Mouse (Mus musculus): Measurements from ENCODE around the gene Sh3tc1. TPM values are rescaled to one million over a fixed set of nuclear protein-coding genes. Genes with fewer than 3 reads are reported as not detected.

Gene Sh3tc1
- total RNA-seq, 2 experiments from 2014 or later, result 1.3 to 1.8 TPM

- no peak for ATAC-seq (replicated peaks; ENCODE audit: low FRiP score, poor library complexity, severe bottlenecking)
These were observed 11.3 kb downstream of the Sh3tc1 start for GRCm38 (mm10) chr5:35728344-35728956.

- ATAC-seq (replicated peaks; ENCODE audit: low FRiP score, poor library complexity, severe bottlenecking), result no peak
These were observed 12.3 kb downstream of the Sh3tc1 start for GRCm38 (mm10) chr5:35727447-35727846.

- ATAC-seq (replicated peaks; ENCODE audit: low FRiP score, poor library complexity, severe bottlenecking), result no peak
These were observed 13.9 kb downstream of the Sh3tc1 start for GRCm38 (mm10) chr5:35725840-35726239.

- ATAC-seq (replicated peaks; ENCODE audit: low FRiP score, poor library complexity, severe bottlenecking), result no peak
These were observed 15.9 kb downstream of the Sh3tc1 start for GRCm38 (mm10) chr5:35723900-35724299.

- ATAC-seq (replicated peaks; ENCODE audit: low FRiP score, poor library complexity, severe bottlenecking), result no peak
These were observed 17.1 kb downstream of the Sh3tc1 start for GRCm38 (mm10) chr5:35722654-35723053.

- ATAC-seq (replicated peaks; ENCODE audit: low FRiP score, poor library complexity, severe bottlenecking), result no peak
These were observed 17.9 kb downstream of the Sh3tc1 start for GRCm38 (mm10) chr5:35721933-35722332.

- no peak for ATAC-seq (replicated peaks; ENCODE audit: low FRiP score, poor library complexity, severe bottlenecking)
These were observed 19.9 kb downstream of the Sh3tc1 start for GRCm38 (mm10) chr5:35719880-35720279.

- no peak for ATAC-seq (replicated peaks; ENCODE audit: low FRiP score, poor library complexity, severe bottlenecking)
These were observed 20.4 kb downstream of the Sh3tc1 start for GRCm38 (mm10) chr5:35719343-35719742.

GRCm38 (mm10) chr5:35718817-35719216, 21.0 kb downstream of the Sh3tc1 start:
- ATAC-seq (replicated peaks; ENCODE audit: low FRiP score, poor library complexity, severe bottlenecking), result no peak

GRCm38 (mm10) chr5:35717946-35718345, 21.8 kb downstream of the Sh3tc1 start:
- no peak for ATAC-seq (replicated peaks; ENCODE audit: low FRiP score, poor library complexity, severe bottlenecking)

GRCm38 (mm10) chr5:35717455-35717854, 22.3 kb downstream of the Sh3tc1 start:
- no peak for ATAC-seq (replicated peaks; ENCODE audit: low FRiP score, poor library complexity, severe bottlenecking)

- no peak for ATAC-seq (replicated peaks; ENCODE audit: low FRiP score, poor library complexity, severe bottlenecking)
These were observed 26.0 kb downstream of the Sh3tc1 start for GRCm38 (mm10) chr5:35713649-35714354.

GRCm38 (mm10) chr5:35712517-35712916, 27.3 kb downstream of the Sh3tc1 start:
- no peak for ATAC-seq (replicated peaks; ENCODE audit: low FRiP score, poor library complexity, severe bottlenecking)

- no peak for ATAC-seq (replicated peaks; ENCODE audit: low FRiP score, poor library complexity, severe bottlenecking)
These were observed 28.9 kb downstream of the Sh3tc1 start for GRCm38 (mm10) chr5:35710931-35711330.

- no peak for ATAC-seq (replicated peaks; ENCODE audit: low FRiP score, poor library complexity, severe bottlenecking)
These were observed 29.3 kb downstream of the Sh3tc1 start for GRCm38 (mm10) chr5:35710481-35710880.

GRCm38 (mm10) chr5:35705411-35705810, 34.4 kb downstream of the Sh3tc1 start:
- no peak for ATAC-seq (replicated peaks; ENCODE audit: low FRiP score, poor library complexity, severe bottlenecking)

- no peak for ATAC-seq (replicated peaks; ENCODE audit: low FRiP score, poor library complexity, severe bottlenecking)
These were observed 36.0 kb downstream of the Sh3tc1 start for GRCm38 (mm10) chr5:35703814-35704213.

- ATAC-seq (replicated peaks; ENCODE audit: low FRiP score, poor library complexity, severe bottlenecking), result no peak
These were observed 36.6 kb downstream of the Sh3tc1 start for GRCm38 (mm10) chr5:35703183-35703582.

- no peak for ATAC-seq (replicated peaks; ENCODE audit: low FRiP score, poor library complexity, severe bottlenecking)
These were observed 37.1 kb downstream of the Sh3tc1 start for GRCm38 (mm10) chr5:35702582-35703140.

- no peak for ATAC-seq (replicated peaks; ENCODE audit: low FRiP score, poor library complexity, severe bottlenecking)
These were observed 38.7 kb downstream of the Sh3tc1 start for GRCm38 (mm10) chr5:35701042-35701441.

GRCm38 (mm10) chr5:35695815-35696214, 44.0 kb downstream of the Sh3tc1 start:
- no peak for ATAC-seq (replicated peaks; ENCODE audit: low FRiP score, poor library complexity, severe bottlenecking)
